Mouse (Mus musculus) embryonic stem cell, embryonic (primary cell): ENCODE data around the gene Smad9.

ENCODE experiments used
- CTCF ChIA-PET, 4 experiments: fragments of 300-600 bp in 2 of 4; fragments of 350-600 bp in 2 of 4; sonication (Branson Sonifier 250); formaldehyde crosslinking; loops; one replicate each; lab custom pipeline; 2022; ENCODE audit warnings: inconsistent platforms in 2 of 4; lab: Charles Lee
- POLR2A ChIA-PET, 4 experiments: fragments of 300-600 bp in 2 of 4; fragments of 350-600 bp in 2 of 4; sonication (Branson Sonifier 250); formaldehyde crosslinking; loops; one replicate each; lab custom pipeline; 2022; ENCODE audit warnings: antibody characterized with exemption in 4 of 4, inconsistent platforms in 1 of 4; lab: Charles Lee

Gene Smad9

GRCm38 (mm10) chr3:54755145-54756041, at the start of gene Smad9:
Gene Smad9 (plus strand): TSS chr3:54755582.
- ChIA-PET CTCF (interaction anchor here in 3 of 4 experiments (0.8 to 4.0 kb wide), 5 partner anchors 9 to 20 kb away, joined by 3 to 14 read pairs (median 6); partner anchors contain the start of genes Alg5 (in 1 of the 3) and Exosc8 (in 1 of the 3)), POLR2A (interaction anchor here in 2 of 4 experiments (0.6 to 1.8 kb wide), 7 partner anchors 9 to 1870 kb away, joined by 3 to 6 read pairs (median 3); no protein-coding TSS in a partner anchor)

- ChIA-PET CTCF (interaction anchor here in 1 of 4 experiments (0.8 kb wide), 1 partner anchor 37 kb away, joined by 3 read pairs; no protein-coding TSS in a partner anchor), POLR2A (no interaction called here)
Observed at GRCm38 (mm10) chr3:54708972-54709371, 46.4 kb upstream of the Smad9 start.

- ChIA-PET CTCF (no interaction called here), POLR2A (interaction anchor here in 1 of 4 experiments (0.7 to 2.0 kb wide), 4 partner anchors 9 to 18 kb away, joined by 4 to 6 read pairs (median 5); no protein-coding TSS in a partner anchor)
Observed at GRCm38 (mm10) chr3:54714253-54714652, 41.1 kb upstream of the Smad9 start, which contains the start of gene Gm21958. Gene Gm21958 (minus strand): TSS chr3:54714353.

GRCm38 (mm10) chr3:54715461-54715860, 39.9 kb upstream of the Smad9 start:
- POLR2A ChIA-PET, result interaction anchor here in 2 of 4 experiments (0.9 to 2.2 kb wide), 5 partner anchors 9 to 18 kb away, joined by 3 to 7 read pairs (median 5); no protein-coding TSS in a partner anchor
- CTCF ChIA-PET, result interaction anchor here in 2 of 4 experiments (0.5 to 0.6 kb wide), 2 partner anchors 77 to 615 kb away, joined by 3 read pairs; no protein-coding TSS in a partner anchor

- CTCF ChIA-PET, result interaction anchor here in 2 of 4 experiments (0.8 to 1.2 kb wide), 3 partner anchors 18 to 28 kb away, joined by 3 to 4 read pairs (median 3); partner anchors contain the start of genes Alg5 (in 2 of the 2) and Exosc8 (in 1 of the 2)
- POLR2A ChIA-PET, result interaction anchor here in 2 of 4 experiments (0.7 to 2.2 kb wide), 9 partner anchors 10 to 28 kb away, joined by 3 to 7 read pairs (median 3); partner anchors contain the start of gene Supt20 (in 2 of the 2)
Observed at GRCm38 (mm10) chr3:54717348-54717747, 38.0 kb upstream of the Smad9 start.

GRCm38 (mm10) chr3:54718947-54719346, 36.4 kb upstream of the Smad9 start:
- CTCF ChIA-PET, result no interaction called here
- POLR2A ChIA-PET, result interaction anchor here in 1 of 4 experiments (1.4 kb wide), 1 partner anchor 26 kb away, joined by 3 read pairs; the partner anchor contains the start of gene Supt20

- ChIA-PET CTCF (interaction anchor here in 2 of 4 experiments (0.5 to 1.2 kb wide), 3 partner anchors 12 to 22 kb away, joined by 3 to 4 read pairs (median 4); partner anchors contain the start of gene Alg5 (in 1 of the 2)), POLR2A (interaction anchor here in 2 of 4 experiments (1.0 to 2.5 kb wide), 5 partner anchors 9 to 41 kb away, joined by 3 to 14 read pairs (median 8); partner anchors contain the start of genes Alg5 (in 1 of the 2), Exosc8 (in 1 of the 2) and Supt20 (in 1 of the 2))
Observed at GRCm38 (mm10) chr3:54723741-54724500, 31.5 kb upstream of the Smad9 start.

- ChIA-PET CTCF (no interaction called here), POLR2A (interaction anchor here in 3 of 4 experiments (0.9 to 2.7 kb wide), 6 partner anchors 9 to 32 kb away, joined by 3 to 19 read pairs (median 4); partner anchors contain the start of genes Alg5 (in 2 of the 3), Exosc8 (in 2 of the 3) and Supt20 (in 1 of the 3))
Observed at GRCm38 (mm10) chr3:54725344-54725743, 30.0 kb upstream of the Smad9 start.

GRCm38 (mm10) chr3:54727588-54727987, 27.8 kb upstream of the Smad9 start:
- ChIA-PET POLR2A (interaction anchor here in 3 of 4 experiments (0.6 to 2.7 kb wide), 11 partner anchors 8 to 35 kb away, joined by 3 to 8 read pairs (median 4); partner anchors contain the start of genes Alg5 (in 1 of the 3), Exosc8 (in 1 of the 3) and Supt20 (in 1 of the 3)), CTCF (interaction anchor here in 2 of 4 experiments (0.7 to 1.5 kb wide), 2 partner anchors 8 to 22 kb away, joined by 3 to 5 read pairs; partner anchors contain the start of gene Alg5 (in 1 of the 2))

GRCm38 (mm10) chr3:54728100-54728499, 27.3 kb upstream of the Smad9 start:
- ChIA-PET CTCF (no interaction called here), POLR2A (interaction anchor here in 3 of 4 experiments (0.7 to 2.7 kb wide), 8 partner anchors 11 to 58 kb away, joined by 3 to 8 read pairs (median 5); partner anchors contain the start of gene Supt20 (in 1 of the 3))

DNA sequence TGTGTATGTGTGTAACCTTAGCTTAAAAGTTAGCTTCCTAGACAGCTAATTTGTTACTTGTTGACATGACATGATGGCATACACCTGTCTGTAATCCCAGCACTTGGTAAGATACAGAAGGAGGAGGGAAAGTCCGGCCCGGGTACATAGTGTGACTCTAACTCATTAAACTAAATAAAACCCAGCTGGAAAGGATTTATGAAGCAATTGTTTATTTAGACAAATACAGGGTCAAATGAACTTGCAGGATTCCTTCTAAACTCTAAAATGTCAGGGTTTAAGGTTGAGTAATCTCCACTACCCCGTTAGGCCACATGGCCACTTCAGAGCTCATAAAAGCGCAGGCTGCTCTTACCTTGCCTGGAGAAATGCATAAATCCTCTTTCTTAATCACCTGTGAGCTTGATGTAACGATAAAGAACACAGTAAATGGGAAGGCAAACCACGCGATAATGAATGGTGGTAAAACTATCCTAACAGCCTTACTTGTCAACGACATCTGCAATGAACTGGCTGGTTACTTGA, 23.7 kb upstream of the Smad9 start:
- POLR2A ChIA-PET, result interaction anchor here in 3 of 4 experiments (0.6 to 5.7 kb wide), 11 partner anchors 9 to 39 kb away, joined by 3 to 39 read pairs (median 6); partner anchors contain the start of genes Gm21958 (in 1 of the 3) and Supt20 (in 1 of the 3)
- CTCF ChIA-PET, result interaction anchor here in 2 of 4 experiments (1.2 to 1.6 kb wide), 2 partner anchors 14 kb away, joined by 4 to 5 read pairs; no protein-coding TSS in a partner anchor

DNA sequence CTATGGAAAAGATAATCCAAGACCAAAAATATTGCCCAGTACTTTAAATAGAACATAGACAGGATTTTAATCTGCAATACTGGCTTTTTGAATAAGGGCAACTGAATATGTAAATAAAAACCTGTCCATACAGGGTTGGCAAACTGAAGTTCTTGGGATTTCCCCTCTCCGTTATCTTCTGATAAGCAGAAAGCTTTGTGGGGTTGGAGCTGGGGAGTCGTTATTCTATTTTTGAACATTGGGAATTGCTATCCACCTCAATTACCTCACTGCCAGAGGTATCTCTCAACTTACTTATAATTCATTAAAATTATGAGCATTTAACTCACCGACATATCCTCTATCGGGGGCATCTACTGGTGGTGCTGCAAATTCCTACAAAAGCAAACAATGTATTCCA, 23.0 kb upstream of the Smad9 start:
- CTCF ChIA-PET, result no interaction called here
- POLR2A ChIA-PET, result interaction anchor here in 3 of 4 experiments (0.6 to 5.7 kb wide), 10 partner anchors 8 to 40 kb away, joined by 3 to 39 read pairs (median 5); partner anchors contain the start of genes Gm21958 (in 1 of the 3) and Supt20 (in 1 of the 3)

- CTCF ChIA-PET, result interaction anchor here (0.7 to 2.3 kb wide), 13 partner anchors 11 to 85 kb away, joined by 3 to 43 read pairs (median 4); partner anchors contain the start of genes Supt20 (in 2 of the 4) and Smad9 (in 1 of the 4)
- POLR2A ChIA-PET, result interaction anchor here (0.6 to 3.7 kb wide), 23 partner anchors 9 to 74 kb away, joined by 3 to 23 read pairs (median 4); partner anchors contain the start of gene Supt20 (in 3 of the 4)
Observed at GRCm38 (mm10) chr3:54734411-54735246, 20.8 kb upstream of the Smad9 start.

DNA sequence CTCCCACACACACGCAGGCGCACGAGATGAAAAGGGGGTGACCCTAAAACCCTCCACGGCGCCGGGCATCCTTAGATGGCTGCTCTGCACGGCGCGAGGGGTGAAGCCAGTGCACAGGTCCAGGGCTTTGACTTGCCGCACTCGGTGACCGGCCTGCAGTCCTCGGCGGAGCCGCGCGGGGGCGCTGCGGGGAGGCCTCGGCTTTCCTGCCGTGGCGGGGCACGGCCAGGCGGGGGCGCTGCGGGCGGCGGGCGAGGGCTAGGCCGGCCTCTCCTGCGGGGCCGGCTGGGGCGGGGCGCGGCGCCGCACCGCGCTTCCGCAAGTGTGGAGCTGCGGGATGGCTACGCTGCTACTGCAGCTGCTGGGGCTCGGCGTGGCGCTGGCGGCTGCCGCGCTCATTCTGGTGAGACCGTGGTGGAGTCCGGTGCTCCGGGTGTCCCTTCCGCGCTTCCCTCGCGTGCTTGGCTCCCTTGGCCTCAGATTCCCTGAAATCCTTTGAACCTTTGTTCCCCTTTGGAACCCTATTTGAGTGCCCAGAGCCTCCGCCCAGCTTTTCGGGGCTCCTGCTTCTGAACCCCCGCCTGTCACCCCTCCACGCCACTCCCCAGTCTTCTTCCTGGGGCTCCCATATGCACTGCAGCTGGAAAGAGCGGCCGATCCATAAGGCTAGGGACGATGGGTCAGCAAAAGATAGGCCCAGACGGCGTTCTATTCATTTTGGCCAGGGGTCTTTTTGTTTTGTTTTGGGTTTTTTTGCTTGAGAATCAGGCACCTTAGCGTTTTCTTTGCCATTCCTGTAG, 19.9 kb upstream of the Smad9 start, which contains the start of the genes Exosc8 and Alg5:
Exosc8 (minus strand) TSS at position 147 of the 800 bp plus-strand sequence.
Alg5 (plus strand) TSS at position 293 of the 800 bp plus-strand sequence.
- CTCF ChIA-PET, result interaction anchor here (0.5 to 2.3 kb wide), 27 partner anchors 9 to 1246 kb away, joined by 3 to 43 read pairs (median 4); partner anchors contain the start of genes Supt20 (in 2 of the 4) and Smad9 (in 1 of the 4)
- POLR2A ChIA-PET, result interaction anchor here in 3 of 4 experiments (0.5 to 3.7 kb wide), 22 partner anchors 8 to 487 kb away, joined by 3 to 23 read pairs (median 5); partner anchors contain the start of gene Supt20 (in 3 of the 3)
